Mouse (Mus musculus): Measurements from ENCODE around the gene Aqp11.

Gene Aqp11

GRCm38 (mm10) chr7:97707809-97708208, 30.3 kb downstream of the Aqp11 start:
- no peak for DNase-seq (ENCODE audit: low spot score)

- DNase-seq (ENCODE audit: low spot score), result no peak
These were observed 31.0 kb downstream of the Aqp11 start for GRCm38 (mm10) chr7:97707123-97707522.

- no peak for DNase-seq (ENCODE audit: low spot score)
These were observed 37.0 kb downstream of the Aqp11 start for GRCm38 (mm10) chr7:97701106-97701505.

- DNase-seq (ENCODE audit: low spot score), result no peak
These were observed 37.9 kb downstream of the Aqp11 start for GRCm38 (mm10) chr7:97700173-97700572.

GRCm38 (mm10) chr7:97696506-97697254, 41.4 kb downstream of the Aqp11 start, which contains the start of gene Clns1a:
Gene Clns1a, plus strand, starts transcription at chr7:97696634.
- DNase-seq (ENCODE audit: low spot score), result peak; percentile 84

GRCm38 (mm10) chr7:97696133-97696505, 42.0 kb downstream of the Aqp11 start:
- DNase-seq (ENCODE audit: low spot score), result no peak

GRCm38 (mm10) chr7:97695441-97695840, 42.6 kb downstream of the Aqp11 start:
- DNase-seq (ENCODE audit: low spot score), result no peak

- no peak for DNase-seq (ENCODE audit: low spot score)
These were observed 50.3 kb downstream of the Aqp11 start for GRCm38 (mm10) chr7:97687831-97688230.

- DNase-seq (ENCODE audit: low spot score), result no peak
These were observed 58.9 kb downstream of the Aqp11 start for GRCm38 (mm10) chr7:97679239-97679638.

Measured in ovary, postnatal 14 days (tissue).